Mouse (Mus musculus): ENCODE measurements around the gene Sec23ip. TPM values are rescaled to one million over a fixed set of nuclear protein-coding genes. Genes with fewer than 3 reads are reported as not detected.

The Sec23ip gene
- total RNA-seq, 1 experiment = 25.3 TPM

- Histone ChIP-seq H3K36me3 (ENCODE audit: control insufficient read depth, insufficient read depth, low read length, poor library complexity, severe bottlenecking) (peaks cover 30% of the 10 kb centered on the region), H3K4me1 (ENCODE audit: control insufficient read depth in 2 of 2, insufficient read depth in 2 of 2, low read length in 2 of 2, poor library complexity in 1 of 2) (no peaks in the 10 kb centered on the region), H3K27ac (ENCODE audit: insufficient read depth, low read depth, low read length, poor library complexity, severe bottlenecking) (no peak overlapping the region), H3K9me3 (ENCODE audit: control insufficient read depth, insufficient read depth, low read depth, low read length) (no peaks in the 10 kb centered on the region), H3K4me3 (ENCODE audit: insufficient read depth in 1 of 2, low read depth in 1 of 2, low read length in 2 of 2, poor library complexity in 1 of 2, severe bottlenecking in 1 of 2) (no peak overlapping the region), H3K9ac (ENCODE audit: insufficient read depth, low read depth, low read length, poor library complexity, severe bottlenecking) (no peak overlapping the region)
- no peak for TF ChIP-seq MAFK (IDR thresholded peaks at IDR 0.05; ENCODE audit: insufficient read depth, low read depth, low read length)
- no peak for TF ChIP-seq HCFC1 (IDR thresholded peaks at IDR 0.05; ENCODE audit: borderline replicate concordance, insufficient read depth, low read length)
- TF ChIP-seq ZNF384 (IDR thresholded peaks at IDR 0.05; ENCODE audit: low read depth, low read length) = no peak
- in situ Hi-C loops (cut with MboI; ENCODE audit: low sequenced_read_pairs in 2 of 2, unreplicated experiment in 2 of 2) = no loop called here
- no peak for DNase-seq (ENCODE audit: low read depth, low spot score)
Observed at GRCm38 (mm10) chr7:128777201-128777600, 32.5 kb downstream of the Sec23ip start.

GRCm38 (mm10) chr7:128779305-128779704 is 34.6 kb downstream of the Sec23ip start:
- Histone ChIP-seq H3K27ac (ENCODE audit: insufficient read depth, low read depth, low read length, poor library complexity, severe bottlenecking) (no peak overlapping the region), H3K36me3 (ENCODE audit: control insufficient read depth, insufficient read depth, low read length, poor library complexity, severe bottlenecking) (peaks cover 28% of the 10 kb centered on the region), H3K4me3 (ENCODE audit: insufficient read depth in 1 of 2, low read depth in 1 of 2, low read length in 2 of 2, poor library complexity in 1 of 2, severe bottlenecking in 1 of 2) (no peak overlapping the region), H3K9me3 (ENCODE audit: control insufficient read depth, insufficient read depth, low read depth, low read length) (no peaks in the 10 kb centered on the region), H3K9ac (ENCODE audit: insufficient read depth, low read depth, low read length, poor library complexity, severe bottlenecking) (no peak overlapping the region), H3K4me1 (ENCODE audit: control insufficient read depth in 2 of 2, insufficient read depth in 2 of 2, low read length in 2 of 2, poor library complexity in 1 of 2) (no peaks in the 10 kb centered on the region)
- peak; percentile 62 for DNase-seq (ENCODE audit: low read depth, low spot score)
- peak; percentile 35; the same call in 1 of the 2 replicates for TF ChIP-seq ZC3H11A (IDR thresholded peaks at IDR 0.05; ENCODE audit: borderline replicate concordance, low read depth, low read length)
- TF ChIP-seq MAFK (IDR thresholded peaks at IDR 0.05; ENCODE audit: insufficient read depth, low read depth, low read length) = no peak
- in situ Hi-C loops (cut with MboI; ENCODE audit: low sequenced_read_pairs in 2 of 2, unreplicated experiment in 2 of 2) = no loop called here

GRCm38 (mm10) chr7:128781846-128782245 is 37.1 kb downstream of the Sec23ip start:
- H3K36me3 ChIP-seq (ENCODE audit: control insufficient read depth, insufficient read depth, low read length, poor library complexity, severe bottlenecking) = peaks cover 20% of the 10 kb centered on the region
- no peak for DNase-seq (ENCODE audit: low read depth, low spot score)
- H3K9me3 ChIP-seq (ENCODE audit: control insufficient read depth, insufficient read depth, low read depth, low read length) = no peaks in the 10 kb centered on the region
- H3K4me3 ChIP-seq (ENCODE audit: insufficient read depth in 1 of 2, low read depth in 1 of 2, low read length in 2 of 2, poor library complexity in 1 of 2, severe bottlenecking in 1 of 2) = no peak overlapping the region
- no peaks in the 10 kb centered on the region for H3K4me1 ChIP-seq (ENCODE audit: control insufficient read depth in 2 of 2, insufficient read depth in 2 of 2, low read length in 2 of 2, poor library complexity in 1 of 2)
- no peak overlapping the region for H3K27ac ChIP-seq (ENCODE audit: insufficient read depth, low read depth, low read length, poor library complexity, severe bottlenecking)
- no peak for TF ChIP-seq MAFK (IDR thresholded peaks at IDR 0.05; ENCODE audit: insufficient read depth, low read depth, low read length)
- TF ChIP-seq HCFC1 (IDR thresholded peaks at IDR 0.05; ENCODE audit: borderline replicate concordance, insufficient read depth, low read length) = no peak
- TF ChIP-seq ZC3H11A (IDR thresholded peaks at IDR 0.05; ENCODE audit: borderline replicate concordance, low read depth, low read length) = no peak
- no peak for TF ChIP-seq ZNF384 (IDR thresholded peaks at IDR 0.05; ENCODE audit: low read depth, low read length)
- TF ChIP-seq CHD2 (IDR thresholded peaks at IDR 0.05; ENCODE audit: low read depth, low read length) = no peak
- H3K9ac ChIP-seq (ENCODE audit: insufficient read depth, low read depth, low read length, poor library complexity, severe bottlenecking) = no peak overlapping the region
- in situ Hi-C loops (cut with MboI; ENCODE audit: low sequenced_read_pairs in 2 of 2, unreplicated experiment in 2 of 2) = no loop called here

GRCm38 (mm10) chr7:128790045-128790444 is 45.3 kb downstream of the Sec23ip start:
- no peak overlapping the region for H3K4me3 ChIP-seq (ENCODE audit: insufficient read depth in 1 of 2, low read depth in 1 of 2, low read length in 2 of 2, poor library complexity in 1 of 2, severe bottlenecking in 1 of 2)
- H3K4me1 ChIP-seq (ENCODE audit: control insufficient read depth in 2 of 2, insufficient read depth in 2 of 2, low read length in 2 of 2, poor library complexity in 1 of 2) = no peaks in the 10 kb centered on the region
- in situ Hi-C loops (cut with MboI; ENCODE audit: low sequenced_read_pairs in 2 of 2, unreplicated experiment in 2 of 2) = no loop called here
- DNase-seq (ENCODE audit: low read depth, low spot score) = no peak
- 0 out of 2 replicates have a peak, but pooled peaks cover under 1% of the 10 kb centered on the region for H3K36me3 ChIP-seq (ENCODE audit: control insufficient read depth, insufficient read depth, low read length, poor library complexity, severe bottlenecking)
- H3K9ac ChIP-seq (ENCODE audit: insufficient read depth, low read depth, low read length, poor library complexity, severe bottlenecking) = no peak overlapping the region
- H3K27ac ChIP-seq (ENCODE audit: insufficient read depth, low read depth, low read length, poor library complexity, severe bottlenecking) = no peak overlapping the region
- H3K9me3 ChIP-seq (ENCODE audit: control insufficient read depth, insufficient read depth, low read depth, low read length) = no peaks in the 10 kb centered on the region
- TF ChIP-seq CHD2 (IDR thresholded peaks at IDR 0.05; ENCODE audit: low read depth, low read length) (no peak), HCFC1 (IDR thresholded peaks at IDR 0.05; ENCODE audit: borderline replicate concordance, insufficient read depth, low read length) (no peak), ZC3H11A (IDR thresholded peaks at IDR 0.05; ENCODE audit: borderline replicate concordance, low read depth, low read length) (no peak), ZNF384 (IDR thresholded peaks at IDR 0.05; ENCODE audit: low read depth, low read length) (no peak), MAFK (IDR thresholded peaks at IDR 0.05; ENCODE audit: insufficient read depth, low read depth, low read length) (no peak)

GRCm38 (mm10) chr7:128793464-128793863 is 48.7 kb downstream of the Sec23ip start:
- H3K36me3 ChIP-seq (ENCODE audit: control insufficient read depth, insufficient read depth, low read length, poor library complexity, severe bottlenecking) = no peaks in the 10 kb centered on the region
- no peak overlapping the region for H3K4me3 ChIP-seq (ENCODE audit: insufficient read depth in 1 of 2, low read depth in 1 of 2, low read length in 2 of 2, poor library complexity in 1 of 2, severe bottlenecking in 1 of 2)
- TF ChIP-seq CHD2 (IDR thresholded peaks at IDR 0.05; ENCODE audit: low read depth, low read length) (no peak), ZNF384 (IDR thresholded peaks at IDR 0.05; ENCODE audit: low read depth, low read length) (no peak)
- in situ Hi-C loops (cut with MboI; ENCODE audit: low sequenced_read_pairs in 2 of 2, unreplicated experiment in 2 of 2) = no loop called here
- DNase-seq (ENCODE audit: low read depth, low spot score) = no peak
- H3K9me3 ChIP-seq (ENCODE audit: control insufficient read depth, insufficient read depth, low read depth, low read length) = no peaks in the 10 kb centered on the region
- H3K27ac ChIP-seq (ENCODE audit: insufficient read depth, low read depth, low read length, poor library complexity, severe bottlenecking) = no peak overlapping the region
- peaks cover 0 to under 1% of the 10 kb centered on the region in 2 experiments; a peak in 1 of 4 replicates for H3K4me1 ChIP-seq (ENCODE audit: control insufficient read depth in 2 of 2, insufficient read depth in 2 of 2, low read length in 2 of 2, poor library complexity in 1 of 2)
- no peak overlapping the region for H3K9ac ChIP-seq (ENCODE audit: insufficient read depth, low read depth, low read length, poor library complexity, severe bottlenecking)

Data from ES-E14 (cell line).